Mouse (Mus musculus) megakaryocyte, embryonic 14.5 days (primary cell): Measurements from ENCODE around the gene Mybpc3. TPM values are rescaled to one million over a fixed set of nuclear protein-coding genes. Genes with fewer than 3 reads are reported as not detected.

Experiments
- H3K27me3 ChIP-seq: replicated peaks from 2 replicates; pipeline ENCODE3; 2012; ENCODE audit warnings: inconsistent platforms
- H3K36me3 ChIP-seq: replicated peaks from 2 replicates; pipeline ENCODE3; 2012; ENCODE audit warnings: low read length, inconsistent platforms, mixed read lengths
- H3K4me1 ChIP-seq: 2 replicates; pipeline ENCODE4 v1.6.1; 2012; ENCODE audit warnings: inconsistent platforms
- H3K4me3 ChIP-seq: replicated peaks from 2 replicates; pipeline ENCODE3; 2012; ENCODE audit warnings: moderate library complexity, mild to moderate bottlenecking, inconsistent platforms
- H3K9me3 ChIP-seq: 2 replicates; pipeline ENCODE4 v1.6.1; 2012; ENCODE audit warnings: inconsistent platforms
- FLI1 ChIP-seq: IDR thresholded peaks from 2 replicates; pipeline ENCODE4 v1.6.1; 2012; ENCODE audit warnings: low read length, inconsistent platforms, mixed read lengths
- GATA1 ChIP-seq: IDR thresholded peaks from 3 replicates; pipeline ENCODE4 v1.6.1; 2012; ENCODE audit warnings: mixed read lengths, low read length, inconsistent platforms, borderline replicate concordance
- polyA plus RNA-seq: library from polyadenylated mRNA; stranded (reverse); fragments of >175 nt; gene quantifications from 2 replicates; pipeline ENCODE4 v1.2.3, GENCODE M21; 2012; ENCODE audit warnings: low replicate concordance; ENCODE audit not compliant: insufficient read depth

Gene Mybpc3
- polyA plus RNA-seq, 1 experiment = 0.20 TPM

DNA sequence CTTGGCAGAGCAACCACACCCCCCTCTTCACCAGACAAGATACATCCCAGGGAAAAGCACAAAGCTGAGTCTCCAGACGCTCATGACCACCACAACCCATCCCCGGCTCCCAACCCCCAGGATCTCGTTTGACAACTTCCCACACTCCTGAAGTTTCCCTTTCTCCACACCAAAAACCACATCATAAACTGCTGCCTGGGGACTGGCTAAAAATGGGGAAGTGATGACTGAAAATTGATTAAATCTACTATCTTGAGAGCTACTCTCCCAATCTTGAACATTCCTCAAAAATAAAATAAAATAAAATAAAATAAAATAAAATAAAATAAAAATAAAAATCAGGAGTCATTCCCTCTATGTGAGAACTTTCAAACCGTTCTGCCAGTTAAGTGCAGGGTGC is 45.0 kb downstream of the Mybpc3 start:
- TF ChIP-seq GATA1 = no peak
- TF ChIP-seq FLI1 = no peak
- H3K36me3 ChIP-seq = peaks cover 98% of the 10 kb centered on the region

DNA sequence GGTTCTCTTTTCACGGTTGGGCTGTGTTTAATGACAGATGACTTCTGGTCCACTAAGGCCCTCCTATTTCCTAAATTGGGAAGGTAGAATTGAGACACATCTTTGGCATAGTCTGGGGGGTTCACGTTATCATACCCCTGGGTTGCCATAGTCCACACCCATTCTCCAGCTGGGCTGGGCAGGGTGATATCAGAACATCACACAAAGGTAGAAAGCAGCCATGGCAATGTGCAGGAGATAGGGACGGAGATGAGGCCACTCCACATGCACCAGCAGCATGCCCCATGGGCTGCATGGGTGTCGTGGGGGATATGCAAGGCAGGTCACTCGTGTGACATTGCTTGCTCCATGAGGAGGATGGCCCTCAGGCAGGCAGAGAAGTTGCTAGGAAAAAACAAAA is 45.6 kb downstream of the Mybpc3 start:
- no peak for TF ChIP-seq FLI1
- TF ChIP-seq GATA1 = no peak
- no peaks in the 10 kb centered on the region for H3K27me3 ChIP-seq
- H3K4me3 ChIP-seq = peak overlapping the region; percentile 44
- peaks cover 98% of the 10 kb centered on the region for H3K36me3 ChIP-seq
- H3K4me1 ChIP-seq = peaks cover 12% of the 10 kb centered on the region; the same call in 1 of the 2 replicates
- no peaks in the 10 kb centered on the region for H3K9me3 ChIP-seq

More for the DNA sequence above, 45.0 kb downstream of the Mybpc3 start:
- Histone ChIP-seq H3K4me3 (no peak overlapping the region), H3K4me1 (peaks cover 12% of the 10 kb centered on the region; the same call in 1 of the 2 replicates), H3K27me3 (no peaks in the 10 kb centered on the region), H3K9me3 (no peaks in the 10 kb centered on the region)

DNA sequence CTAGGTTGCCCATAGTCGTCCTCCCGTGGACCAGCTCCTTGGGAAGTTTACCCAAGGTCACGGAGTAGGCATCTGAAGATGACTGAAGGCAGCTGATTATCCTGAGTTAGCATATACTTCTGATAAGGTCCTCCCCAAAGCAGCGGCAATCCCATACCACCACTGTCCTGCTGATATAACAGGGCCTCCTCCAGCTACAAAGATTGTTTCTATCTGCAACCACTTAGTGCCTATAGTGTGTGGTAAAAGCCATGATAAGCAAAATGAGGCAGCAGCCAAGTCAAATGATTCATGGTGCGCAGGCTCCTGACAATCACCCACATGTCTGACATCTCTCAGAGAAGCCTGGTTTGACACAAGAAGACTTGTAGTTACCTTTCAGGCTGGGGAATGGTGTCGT is 47.0 kb downstream of the Mybpc3 start:
- Histone ChIP-seq H3K27me3 (no peaks in the 10 kb centered on the region), H3K4me1 (peaks cover 12% of the 10 kb centered on the region; the same call in 1 of the 2 replicates), H3K4me3 (no peak overlapping the region), H3K9me3 (no peaks in the 10 kb centered on the region), H3K36me3 (peaks cover 98% of the 10 kb centered on the region)
- TF ChIP-seq GATA1 (no peak), FLI1 (no peak)

DNA sequence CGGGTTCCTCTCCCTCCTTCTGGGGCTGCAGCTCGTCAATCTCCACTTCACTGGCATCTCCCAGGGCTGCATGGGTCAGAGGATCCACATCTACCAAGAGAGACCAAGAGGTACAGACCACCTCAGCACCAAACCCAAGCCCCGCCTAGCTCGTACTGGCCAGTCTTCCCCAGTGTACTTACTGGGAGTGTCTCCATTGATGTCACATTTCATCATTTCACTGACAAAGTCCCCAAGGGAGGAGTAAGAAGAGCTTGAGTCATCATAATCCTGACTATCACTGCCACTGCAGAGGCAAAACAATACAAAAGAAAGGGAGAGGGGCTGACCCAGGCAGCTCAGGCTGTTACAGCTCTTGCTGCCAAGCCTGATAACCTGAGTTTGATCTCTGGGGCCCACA is 49.7 kb downstream of the Mybpc3 start:
- H3K4me3 ChIP-seq = no peak overlapping the region
- TF ChIP-seq GATA1 (no peak), FLI1 (no peak)
- no peaks in the 10 kb centered on the region for H3K9me3 ChIP-seq
- no peaks in the 10 kb centered on the region for H3K27me3 ChIP-seq
- peaks cover 98% of the 10 kb centered on the region for H3K36me3 ChIP-seq
- H3K4me1 ChIP-seq = peaks cover 9% of the 10 kb centered on the region; the same call in 1 of the 2 replicates

DNA sequence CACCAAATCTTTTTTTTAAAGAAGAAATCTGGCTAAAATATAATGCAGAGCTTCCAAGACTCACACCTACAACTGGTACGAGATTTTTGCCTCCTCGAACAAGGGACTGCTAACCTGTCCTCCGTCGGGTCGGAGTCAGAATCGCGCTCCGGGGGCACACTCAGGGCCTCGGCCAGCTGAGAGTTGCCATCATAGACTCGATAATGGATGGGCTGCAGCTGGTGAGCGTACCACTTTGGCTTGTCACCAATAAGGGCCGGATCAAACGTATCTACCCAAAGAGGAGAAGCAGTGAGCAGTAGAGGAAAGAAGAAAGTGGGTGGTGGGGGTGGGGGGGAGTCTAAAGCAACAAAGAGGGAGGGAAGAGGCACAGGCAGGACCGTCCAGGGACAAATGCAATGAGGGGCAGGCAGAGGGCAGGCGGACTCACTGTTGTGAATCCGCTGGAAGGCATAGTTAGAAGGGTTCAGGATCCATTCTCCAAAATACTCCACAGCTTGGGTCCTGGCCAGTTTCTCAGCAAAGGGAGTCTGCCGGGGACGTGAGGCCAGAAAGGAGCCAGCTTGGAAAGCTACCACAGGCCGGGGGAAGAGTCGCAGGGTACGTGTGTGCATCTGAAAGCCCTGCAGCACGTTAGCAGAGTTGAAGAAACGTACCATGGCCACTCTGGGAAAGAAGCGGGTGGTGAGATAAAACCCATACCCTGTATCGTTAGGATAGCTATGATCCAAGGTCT is 51.8 kb downstream of the Mybpc3 start:
- no peak overlapping the region for H3K4me3 ChIP-seq
- no peaks in the 10 kb centered on the region; the same call in 1 of the 2 replicates for H3K4me1 ChIP-seq
- H3K9me3 ChIP-seq = no peaks in the 10 kb centered on the region
- TF ChIP-seq GATA1 (no peak), FLI1 (no peak)
- H3K27me3 ChIP-seq = no peaks in the 10 kb centered on the region
- peaks cover 97% of the 10 kb centered on the region for H3K36me3 ChIP-seq

DNA sequence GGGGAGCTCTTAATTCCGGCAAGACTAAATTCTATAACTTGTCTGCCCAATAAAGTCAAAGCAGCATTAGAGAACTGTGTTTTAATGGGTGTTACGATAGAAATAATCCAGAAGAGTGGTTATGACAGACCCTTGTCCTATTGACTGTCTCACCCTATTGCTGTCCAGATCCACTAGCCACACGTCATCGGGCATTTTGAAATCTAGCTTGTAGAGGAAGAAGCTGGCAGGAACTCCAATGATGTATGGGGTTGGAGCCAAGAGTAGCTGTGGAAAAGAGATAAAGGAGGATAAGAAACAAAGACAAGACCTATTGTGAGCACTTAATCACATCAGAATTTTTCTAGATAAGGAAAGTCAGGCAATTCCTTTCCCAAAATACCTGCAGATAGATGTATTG is 57.5 kb downstream of the Mybpc3 start:
- Histone ChIP-seq H3K9me3 (no peaks in the 10 kb centered on the region), H3K4me1 (peaks cover 17% of the 10 kb centered on the region), H3K36me3 (peaks cover 92% of the 10 kb centered on the region), H3K4me3 (no peak overlapping the region), H3K27me3 (no peaks in the 10 kb centered on the region)
- TF ChIP-seq FLI1 (no peak), GATA1 (no peak)

DNA sequence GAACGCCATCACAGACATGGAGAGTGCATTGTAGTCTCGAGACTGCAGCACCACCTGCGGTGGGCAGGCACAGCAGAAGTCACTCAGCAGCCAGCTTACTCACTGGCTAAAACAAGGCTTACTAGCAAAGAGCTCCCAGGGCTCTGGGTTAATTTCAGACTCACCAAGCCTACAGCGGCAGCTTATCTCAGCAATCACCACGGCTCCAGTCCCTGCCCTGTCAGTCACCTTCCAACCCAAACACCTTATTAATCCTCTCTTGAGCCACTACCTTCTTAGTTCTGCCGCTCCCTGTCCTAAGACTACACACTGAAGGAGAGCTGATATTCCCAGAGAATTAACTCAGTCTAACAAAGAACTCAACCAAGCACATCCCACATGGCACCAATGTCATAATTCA is 58.3 kb downstream of the Mybpc3 start:
- Histone ChIP-seq H3K36me3 (peaks cover 91% of the 10 kb centered on the region), H3K4me1 (peaks cover 24% of the 10 kb centered on the region)

DNA sequence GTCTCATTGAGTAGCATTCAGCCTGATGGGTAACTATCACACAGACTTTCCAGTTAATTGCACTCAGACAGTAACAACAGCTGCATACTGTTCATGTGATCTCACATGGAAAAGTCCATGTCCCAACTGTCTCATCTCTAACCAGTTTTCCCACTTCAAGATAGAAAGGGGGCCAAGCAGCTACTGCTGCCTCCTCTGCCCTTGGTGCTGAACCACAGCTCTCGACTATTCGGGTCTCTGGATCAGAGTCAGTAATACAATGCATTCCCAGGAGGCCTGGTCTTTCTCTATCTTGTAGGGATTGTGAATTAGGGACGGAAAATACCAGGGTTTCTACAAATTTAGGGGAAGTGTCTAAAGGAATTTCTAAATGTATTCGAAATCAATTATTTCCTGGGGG is 61.9 kb downstream of the Mybpc3 start:
- TF ChIP-seq FLI1 = no peak
- no peak for TF ChIP-seq GATA1
- H3K4me3 ChIP-seq = no peak overlapping the region
- H3K9me3 ChIP-seq = no peaks in the 10 kb centered on the region
- no peaks in the 10 kb centered on the region for H3K27me3 ChIP-seq
- peaks cover 69% of the 10 kb centered on the region for H3K36me3 ChIP-seq
- H3K4me1 ChIP-seq = peaks cover 47% of the 10 kb centered on the region

More for the DNA sequence above, 58.3 kb downstream of the Mybpc3 start:
- no peak overlapping the region for H3K4me3 ChIP-seq
- TF ChIP-seq GATA1 (no peak), FLI1 (no peak)
- H3K27me3 ChIP-seq = no peaks in the 10 kb centered on the region
- H3K9me3 ChIP-seq = no peaks in the 10 kb centered on the region

DNA sequence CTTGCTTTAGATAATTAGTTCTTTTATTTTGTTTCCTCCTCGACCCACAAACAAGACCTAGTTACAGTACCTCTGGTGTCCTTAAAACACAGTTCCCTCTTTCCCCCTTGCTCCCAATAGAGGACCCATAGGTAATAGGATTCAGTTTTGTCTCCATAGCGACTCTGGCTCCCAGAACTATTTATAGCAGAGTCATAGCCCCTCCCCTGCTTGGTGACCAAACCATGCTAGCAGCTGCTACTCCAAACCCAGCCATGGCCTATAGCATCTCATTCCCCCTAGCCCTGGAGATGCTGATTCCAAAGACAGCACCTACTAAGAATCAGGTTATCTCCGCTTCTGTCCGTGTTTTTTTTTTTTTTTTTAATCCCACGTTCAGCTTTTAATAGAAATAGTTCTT is 62.8 kb downstream of the Mybpc3 start:
- H3K9me3 ChIP-seq = no peaks in the 10 kb centered on the region
- peak overlapping the region; percentile 40 for H3K4me3 ChIP-seq
- peaks cover 64% of the 10 kb centered on the region for H3K36me3 ChIP-seq
- peaks cover 55% of the 10 kb centered on the region for H3K4me1 ChIP-seq
- TF ChIP-seq FLI1 = no peak
- no peak for TF ChIP-seq GATA1
- H3K27me3 ChIP-seq = no peaks in the 10 kb centered on the region

DNA sequence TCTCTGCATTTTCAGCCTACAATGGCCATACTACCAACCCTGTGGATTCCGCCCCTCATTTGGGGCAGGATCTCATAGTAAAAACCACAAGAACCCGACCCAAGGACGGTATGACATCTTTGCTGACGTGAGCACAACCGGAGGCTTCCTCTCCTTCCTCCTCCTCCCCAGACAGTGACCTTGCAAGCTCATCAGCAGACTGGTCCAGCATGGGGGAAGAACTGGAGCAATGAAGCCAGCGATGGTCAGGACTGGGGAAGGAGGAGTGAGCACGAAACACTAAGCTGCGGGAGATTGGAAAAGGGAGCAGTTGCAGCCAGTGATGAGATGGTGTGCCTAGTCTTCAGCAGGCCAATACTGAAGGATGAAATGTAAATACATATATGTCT is 64.1 kb downstream of the Mybpc3 start:
- H3K9me3 ChIP-seq = no peaks in the 10 kb centered on the region
- H3K4me1 ChIP-seq = peaks cover 63% of the 10 kb centered on the region
- TF ChIP-seq FLI1 (no peak), GATA1 (no peak)
- H3K4me3 ChIP-seq = peak overlapping the region; percentile 97
- peaks cover 51% of the 10 kb centered on the region for H3K36me3 ChIP-seq
- H3K27me3 ChIP-seq = no peaks in the 10 kb centered on the region
